Mouse (Mus musculus): ENCODE measurements at regions not wholly inside any gene's neighbourhood (a gene's known extent, or its start where the extent isn't known, plus 50 kb on each side); places are given as distances from the start of the nearest gene placed in this dataset.

DNA sequence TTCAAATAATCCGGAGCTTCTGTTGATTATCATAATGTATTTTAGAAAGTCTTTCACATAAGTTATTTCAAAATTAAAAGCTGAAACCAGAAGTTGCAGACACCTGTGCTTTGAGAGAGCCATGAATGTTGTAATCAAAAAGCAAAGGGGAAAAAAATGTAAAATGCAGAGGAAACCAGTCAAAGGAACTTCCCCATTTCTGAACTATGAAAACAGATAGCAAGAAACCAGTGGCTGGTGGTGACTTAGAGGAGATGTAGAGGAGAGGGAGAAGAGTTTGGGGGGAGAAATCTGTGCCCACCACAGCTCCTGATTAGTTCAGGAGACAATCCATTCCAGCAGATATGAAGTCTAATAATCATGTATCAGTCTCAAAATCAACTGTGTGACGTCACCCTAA lies 360.3 kb upstream of the Gcfc2 start:
- intact Hi-C loops (cut with DNase I) = no loop called here
- no peak for DNase-seq (ENCODE audit: low spot score in 2 of 2)

DNA sequence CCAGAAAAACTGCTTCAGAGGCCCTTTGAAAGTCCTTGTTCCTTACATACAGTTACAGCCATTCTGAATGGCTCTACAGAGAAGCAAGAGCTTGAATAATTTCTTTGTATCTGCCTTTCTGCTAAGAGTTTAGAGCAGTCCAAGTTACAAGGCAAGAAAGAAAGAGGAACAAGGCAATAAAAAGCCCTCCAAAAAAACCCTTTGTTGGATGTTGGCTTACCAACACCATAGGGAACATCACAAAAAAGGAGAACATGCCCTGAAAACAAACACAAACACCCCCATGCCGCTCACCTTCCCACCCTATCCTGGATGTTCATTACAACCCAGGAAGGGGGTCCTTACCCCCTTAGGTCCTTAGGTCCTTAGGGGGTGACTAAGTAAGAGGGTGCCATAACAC lies 359.2 kb upstream of the Gcfc2 start:
- intact Hi-C loops (cut with DNase I) = no loop called here
- DNase-seq (ENCODE audit: low spot score in 2 of 2) = no peak

DNA sequence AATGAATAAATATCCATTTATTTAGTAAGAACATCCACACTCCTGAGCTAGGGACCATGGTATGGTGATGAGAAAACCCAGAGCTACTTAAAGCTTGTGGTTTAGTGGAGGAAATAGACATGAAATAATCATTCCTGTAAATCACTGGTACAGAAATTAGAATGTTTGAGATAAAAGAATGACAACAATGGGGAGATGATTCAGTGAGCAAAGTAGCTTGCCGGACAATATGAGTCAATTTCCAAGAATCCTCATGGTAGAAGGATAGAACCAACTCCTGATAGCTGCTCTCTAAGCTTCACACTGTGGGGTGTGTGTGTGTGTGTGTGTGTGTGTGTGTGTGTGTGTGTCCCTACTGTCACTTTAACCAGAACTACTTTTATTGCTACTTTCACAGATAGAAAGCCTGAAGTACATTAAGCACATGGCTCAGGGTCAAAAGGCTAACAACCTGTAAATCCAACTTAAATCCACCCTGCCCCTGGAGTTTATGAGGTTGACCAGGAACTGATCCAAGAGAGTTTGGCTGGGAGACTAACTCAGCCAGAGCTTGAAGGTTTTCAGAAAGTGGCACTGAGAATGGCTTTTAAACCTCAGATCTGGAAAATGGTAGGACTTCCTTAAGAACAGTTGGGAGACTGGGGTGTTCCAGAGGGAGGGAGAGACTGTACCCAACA lies 336.9 kb upstream of the Gcfc2 start:
- intact Hi-C loops (cut with DNase I) = no loop called here

DNA sequence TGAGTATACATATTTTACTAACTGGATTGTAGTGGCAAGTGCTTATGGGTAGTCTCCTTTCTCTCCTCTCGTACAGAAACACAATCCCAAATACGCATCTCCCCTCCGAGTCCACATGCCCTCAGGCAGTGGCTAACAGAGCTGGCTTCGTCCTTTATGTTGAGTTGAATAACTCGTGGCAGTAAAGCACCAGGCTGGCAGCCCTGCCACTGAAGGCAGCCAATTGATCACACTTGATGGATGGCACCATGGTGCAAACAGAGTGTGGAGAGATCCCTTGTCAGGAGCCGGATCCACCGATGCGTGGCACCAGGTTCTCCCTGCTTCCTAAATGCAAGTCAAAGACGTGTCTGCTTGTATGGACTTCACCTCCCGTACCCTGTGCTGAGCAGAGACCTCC lies 333.7 kb upstream of the Gcfc2 start:
- no peak for DNase-seq (ENCODE audit: low spot score in 2 of 2)
- intact Hi-C loops (cut with DNase I) = no loop called here

More for the DNA sequence above, 336.9 kb upstream of the Gcfc2 start:
- DNase-seq (ENCODE audit: low spot score in 2 of 2) = no peak

DNA sequence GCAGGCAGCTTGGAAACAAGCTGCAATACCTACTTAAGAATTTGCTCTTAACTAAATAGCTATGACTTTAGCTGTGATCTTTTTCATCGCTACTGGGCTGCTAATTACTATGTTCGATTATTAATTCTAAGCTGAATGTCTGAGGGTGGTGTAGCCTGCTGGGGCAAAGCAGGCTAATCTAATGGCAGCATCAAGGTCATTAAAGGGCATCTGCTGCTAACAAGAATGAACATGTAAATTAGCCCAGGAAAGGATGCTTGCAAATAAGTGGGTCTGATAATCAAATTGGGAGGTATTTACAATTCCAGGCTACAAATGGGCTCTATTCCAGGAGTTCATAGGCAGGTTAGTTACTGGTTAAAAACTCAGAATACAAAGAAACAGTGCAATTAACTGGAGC lies 327.5 kb upstream of the Gcfc2 start:
- intact Hi-C loops (cut with DNase I) = no loop called here
- DNase-seq (ENCODE audit: low spot score in 2 of 2) = no peak

DNA sequence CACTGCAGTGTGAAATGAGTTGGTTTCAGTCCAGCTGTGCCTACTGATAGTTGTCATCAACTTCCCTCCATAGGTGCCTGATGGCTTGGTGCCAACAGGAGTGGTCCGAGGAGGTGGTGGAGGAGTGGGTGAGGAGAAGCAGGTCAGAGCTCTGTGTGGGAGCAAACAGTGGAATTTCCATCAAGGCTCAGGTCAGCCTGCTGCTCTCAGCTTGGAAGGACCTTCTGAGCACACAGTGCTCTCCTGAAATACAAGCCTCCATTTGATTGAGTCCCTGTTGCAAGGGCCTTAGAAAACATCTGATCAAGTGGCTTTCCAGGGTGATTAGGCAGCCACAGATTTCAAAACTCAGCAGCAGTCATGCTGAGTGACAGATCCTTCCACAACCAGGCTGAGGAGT lies 314.8 kb upstream of the Gcfc2 start:
- intact Hi-C loops (cut with DNase I) = no loop called here
- no peak for DNase-seq (ENCODE audit: low spot score in 2 of 2)

DNA sequence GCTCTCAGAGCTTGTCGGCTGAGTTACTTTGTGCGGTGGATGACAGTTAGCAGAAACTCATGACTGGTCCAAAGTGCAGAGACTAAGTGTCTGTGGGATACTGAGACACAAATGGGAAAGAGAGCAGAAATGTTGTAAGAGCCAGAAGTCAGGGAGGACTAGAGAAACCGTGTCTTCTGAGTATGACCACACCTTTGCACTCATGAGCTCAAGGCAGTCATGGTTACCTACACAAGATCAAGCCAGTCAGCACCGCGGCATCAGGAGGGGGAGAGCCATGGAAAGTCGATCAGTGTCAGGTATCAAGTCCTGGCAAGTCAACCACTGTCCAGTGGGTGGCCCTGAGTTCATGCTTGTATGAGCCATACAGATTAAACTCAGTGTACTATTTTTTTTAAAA lies 311.5 kb upstream of the Gcfc2 start:
- DNase-seq (ENCODE audit: low spot score in 2 of 2) = no peak
- intact Hi-C loops (cut with DNase I) = no loop called here

DNA sequence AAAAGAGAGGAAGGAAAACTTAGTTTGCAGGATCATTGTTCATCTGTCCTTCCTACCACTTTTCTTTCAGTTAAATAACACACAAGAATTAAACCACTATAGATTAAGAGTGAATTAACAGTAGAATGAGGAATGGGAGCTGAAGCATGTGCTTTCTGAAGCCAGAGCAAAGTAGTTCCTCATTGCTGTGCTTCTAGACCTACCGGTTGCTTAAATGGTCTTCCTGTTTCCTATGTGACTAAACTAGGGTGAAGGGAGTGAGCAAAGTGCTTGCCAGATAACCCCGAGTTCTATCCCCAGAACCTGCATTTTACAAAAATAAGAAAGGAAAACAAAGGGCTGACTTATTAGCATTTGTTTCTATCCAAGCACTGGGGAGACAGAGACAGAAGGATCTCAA lies 305.5 kb upstream of the Gcfc2 start:
- intact Hi-C loops (cut with DNase I) = no loop called here
- DNase-seq (ENCODE audit: low spot score in 2 of 2) = no peak

DNA sequence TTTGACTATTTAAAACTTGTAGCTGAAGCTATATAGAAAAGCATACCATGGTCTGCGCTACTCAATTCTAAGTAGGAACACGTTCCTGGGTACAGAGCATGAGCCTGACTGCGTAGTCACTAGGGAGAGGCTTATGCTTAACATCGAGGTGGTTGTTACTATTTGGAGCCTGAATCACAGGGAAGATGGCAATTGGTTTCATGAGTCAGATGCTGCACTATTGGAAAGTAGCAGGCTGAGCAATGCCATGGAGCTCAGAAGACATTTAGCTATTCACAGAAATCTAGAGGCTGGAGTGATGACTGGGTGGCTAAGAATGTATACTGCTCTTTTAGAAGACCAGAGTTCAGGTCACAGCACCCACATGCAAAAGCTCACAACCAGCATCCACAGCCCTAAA lies 302.4 kb upstream of the Gcfc2 start:
- intact Hi-C loops (cut with DNase I) = no loop called here
- DNase-seq (ENCODE audit: low spot score in 2 of 2) = peak in 1 of 2 experiments; percentile 8

DNA sequence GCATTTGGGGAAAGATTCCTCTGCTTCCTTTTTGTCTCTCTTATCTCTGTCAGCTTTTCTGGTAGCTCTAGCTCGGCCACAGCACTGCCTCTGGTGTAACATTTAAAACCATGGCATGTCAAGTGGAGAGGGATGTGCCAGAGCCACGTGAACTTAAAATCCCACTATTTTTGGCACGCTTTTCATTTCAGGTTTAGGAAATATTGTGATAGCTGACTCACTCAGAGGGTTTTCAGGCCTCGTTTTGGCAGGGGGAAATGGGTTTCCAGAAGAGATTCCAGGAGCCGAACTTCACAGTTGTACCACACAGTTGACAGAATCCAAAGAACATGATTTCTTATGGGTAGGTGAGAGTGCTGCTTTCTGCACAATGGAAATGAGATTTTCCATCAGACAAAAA lies 300.8 kb upstream of the Gcfc2 start:
- intact Hi-C loops (cut with DNase I) = no loop called here

DNA sequence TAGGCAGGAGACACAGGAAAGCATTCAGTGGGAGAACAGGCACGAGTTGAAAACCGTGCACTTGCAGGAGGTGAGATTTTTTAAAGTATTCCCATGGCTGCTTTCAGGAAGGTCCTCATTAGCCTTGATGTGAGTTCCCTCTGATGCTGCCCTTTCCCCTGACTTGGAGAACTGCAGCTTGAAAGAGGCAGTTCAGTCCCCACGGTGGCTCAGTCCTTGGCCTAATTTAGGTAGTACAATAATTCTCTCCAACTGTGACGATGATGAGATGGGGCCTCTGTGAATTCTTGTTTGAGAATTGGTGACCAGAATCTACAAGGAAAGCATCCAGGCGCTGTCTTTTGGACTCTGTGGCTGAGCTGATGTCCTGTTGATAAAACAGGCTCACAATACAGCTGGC lies 298.5 kb upstream of the Gcfc2 start:
- no peak for DNase-seq (ENCODE audit: low spot score in 2 of 2)
- intact Hi-C loops (cut with DNase I) = no loop called here

More for the DNA sequence above, 300.8 kb upstream of the Gcfc2 start:
- DNase-seq (ENCODE audit: low spot score in 2 of 2) = peak; percentile 35 to 41

DNA sequence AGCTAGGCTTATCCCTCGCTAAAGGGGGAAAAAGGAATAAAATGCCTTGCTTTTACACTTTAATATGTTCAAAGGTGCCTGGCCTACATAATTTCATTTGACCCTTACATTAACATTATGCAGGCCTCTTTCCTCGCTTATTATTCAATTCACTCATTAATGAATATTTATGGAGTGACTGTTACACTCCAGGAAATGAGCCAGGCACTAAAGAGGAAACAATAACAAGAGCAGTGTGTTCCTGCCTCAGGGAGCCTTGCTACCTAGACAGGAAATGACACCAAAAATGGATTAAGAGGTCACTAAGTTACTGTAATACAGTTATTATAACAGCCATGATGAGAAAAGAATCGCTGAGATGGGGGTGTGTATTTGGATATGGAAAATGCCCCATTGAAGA lies 289.9 kb upstream of the Gcfc2 start:
- no peak for DNase-seq (ENCODE audit: low spot score in 2 of 2)
- intact Hi-C loops (cut with DNase I) = no loop called here

DNA sequence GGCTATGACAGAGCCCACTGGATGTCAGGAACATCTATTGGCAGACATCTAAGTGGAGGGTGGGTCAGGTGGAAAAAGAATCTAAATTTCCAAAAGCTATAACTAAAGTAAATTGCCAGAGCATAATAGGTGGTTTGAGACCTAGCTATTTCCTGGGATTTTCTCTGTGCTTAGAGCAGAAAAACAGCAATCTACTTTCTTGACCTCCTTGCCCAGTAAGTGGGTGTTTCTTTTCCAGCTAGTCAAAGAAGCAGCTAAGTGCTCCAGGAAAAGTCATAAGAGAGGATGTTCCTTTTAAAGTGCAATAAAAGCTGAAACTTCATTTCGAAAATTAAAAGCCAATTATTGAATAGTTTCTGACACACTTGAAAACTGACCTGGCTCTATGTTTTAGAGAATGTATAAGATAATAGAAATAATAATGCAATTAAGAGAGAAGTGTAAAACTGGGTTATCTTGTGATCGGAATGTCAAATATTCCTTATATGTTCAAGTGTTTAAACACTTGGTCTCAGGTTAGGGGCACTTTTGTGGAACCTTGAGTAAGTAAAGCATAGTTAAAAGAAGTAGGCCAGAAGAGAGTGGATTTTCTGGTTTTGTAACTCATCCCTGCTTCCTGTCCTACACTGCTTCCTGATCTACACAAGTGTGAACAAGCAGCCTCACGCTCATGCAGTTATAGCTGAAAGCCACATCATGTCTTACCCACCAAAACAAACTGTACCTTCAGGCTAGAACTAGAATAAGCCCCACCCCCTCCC lies 275.7 kb upstream of the Gcfc2 start:
- DNase-seq (ENCODE audit: low spot score in 2 of 2) = no peak
- intact Hi-C loops (cut with DNase I) = no loop called here

DNA sequence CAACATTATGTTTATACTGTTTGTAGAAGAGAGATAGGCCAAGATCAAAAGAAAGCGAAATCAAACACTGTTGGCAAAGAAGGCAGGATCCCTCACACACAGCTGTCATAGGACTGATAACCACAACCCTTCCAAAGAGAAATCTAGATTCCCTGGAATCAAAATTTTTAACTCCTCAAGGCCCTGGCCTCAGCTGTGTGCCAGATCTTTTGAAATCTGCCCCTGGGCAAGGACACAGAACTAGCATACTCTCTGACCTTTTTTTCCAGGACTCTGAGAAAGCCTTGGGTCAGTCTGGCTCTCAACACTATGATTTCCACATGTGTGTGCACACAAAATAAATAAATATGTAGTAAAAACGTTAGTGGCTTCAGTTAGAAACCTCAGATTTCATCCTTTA lies 271.6 kb upstream of the Gcfc2 start:
- DNase-seq (ENCODE audit: low spot score in 2 of 2) = no peak
- intact Hi-C loops (cut with DNase I) = no loop called here

DNA sequence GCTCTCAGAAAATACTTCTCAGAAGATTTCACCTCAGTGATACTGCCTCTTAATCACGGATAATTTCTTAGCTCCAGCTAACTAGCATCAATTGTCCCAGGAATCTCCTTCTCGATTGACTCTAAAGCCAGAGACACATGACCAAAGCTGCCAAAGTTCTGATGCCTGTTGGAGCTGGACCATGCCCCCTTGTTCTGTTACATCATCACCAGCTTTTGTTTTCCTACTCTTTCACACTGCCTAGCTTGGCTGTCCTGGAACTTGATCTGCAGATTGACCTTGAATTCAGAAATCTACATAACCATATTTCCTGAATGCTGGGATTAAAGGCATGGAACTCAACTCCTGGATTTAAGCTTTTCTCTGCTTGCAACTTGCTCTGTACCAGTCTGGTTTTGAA lies 268.3 kb upstream of the Gcfc2 start:
- intact Hi-C loops (cut with DNase I) = no loop called here
- no peak for DNase-seq (ENCODE audit: low spot score in 2 of 2)

DNA sequence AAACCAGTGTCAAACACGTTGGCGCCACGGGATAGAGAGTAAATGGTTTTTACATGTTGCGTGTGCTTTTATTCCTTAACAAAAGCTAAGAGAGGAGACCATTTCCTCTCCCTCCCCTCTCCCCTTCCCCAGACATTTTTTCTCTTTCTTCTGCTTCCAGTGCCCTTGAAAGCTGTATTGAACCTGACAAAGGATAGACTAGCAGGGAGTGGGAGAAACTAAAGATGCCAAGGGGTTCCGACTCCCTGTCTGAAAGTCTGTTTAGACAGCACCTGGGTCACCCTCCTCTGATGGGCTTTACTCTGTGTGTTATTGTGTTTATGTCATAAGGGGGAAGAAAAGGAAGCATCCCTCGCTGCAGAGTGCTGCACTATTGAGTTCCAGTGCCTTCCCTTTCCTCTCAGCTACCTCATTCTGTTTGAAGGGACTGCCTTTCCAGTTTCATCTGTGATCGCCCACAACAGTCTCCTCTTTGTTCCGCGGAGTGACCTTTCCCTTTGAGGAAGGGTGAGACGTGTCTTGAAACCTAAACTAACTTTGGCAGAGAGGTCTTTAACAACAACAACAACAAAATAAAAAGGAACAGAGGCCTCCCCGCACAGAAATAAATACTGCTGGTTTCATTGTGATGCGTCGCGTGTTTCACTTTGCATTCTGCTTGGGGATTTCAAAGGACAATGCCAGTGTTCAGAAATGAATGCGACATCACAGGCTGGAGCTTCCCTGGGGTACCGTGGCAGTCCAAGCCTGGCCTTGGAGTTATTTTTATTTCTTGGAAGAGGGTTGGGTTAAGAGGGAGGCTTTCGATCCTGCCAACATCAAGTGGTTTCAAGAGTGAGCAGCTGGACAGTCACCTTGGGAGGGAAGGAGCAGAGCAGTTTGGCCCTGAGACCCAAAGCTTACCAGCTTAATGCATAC lies 262.7 kb upstream of the Gcfc2 start:
- intact Hi-C loops (cut with DNase I) = no loop called here
- peak; percentile 9 to 18 for DNase-seq (ENCODE audit: low spot score in 2 of 2)

DNA sequence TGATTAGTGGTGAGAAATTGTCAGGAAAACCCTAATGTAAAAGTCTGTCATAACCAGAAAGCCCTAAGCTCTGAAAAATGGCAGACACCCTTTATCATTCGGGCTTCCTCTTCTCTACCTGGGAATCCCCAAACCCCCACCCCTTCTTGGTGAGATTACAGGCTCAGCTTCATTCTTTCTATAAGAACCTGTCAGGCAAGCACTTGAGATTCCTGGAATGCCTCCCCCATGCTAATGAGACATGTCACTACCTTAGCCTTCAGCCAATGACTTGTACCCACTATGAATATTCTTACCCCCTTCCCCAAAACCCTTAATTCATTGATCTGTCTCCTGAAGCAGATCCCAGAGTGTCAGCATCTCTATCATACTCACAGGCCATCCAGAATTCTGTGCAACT lies 254.5 kb upstream of the Gcfc2 start:
- DNase-seq (ENCODE audit: low spot score in 2 of 2) = no peak
- intact Hi-C loops (cut with DNase I) = no loop called here

DNA sequence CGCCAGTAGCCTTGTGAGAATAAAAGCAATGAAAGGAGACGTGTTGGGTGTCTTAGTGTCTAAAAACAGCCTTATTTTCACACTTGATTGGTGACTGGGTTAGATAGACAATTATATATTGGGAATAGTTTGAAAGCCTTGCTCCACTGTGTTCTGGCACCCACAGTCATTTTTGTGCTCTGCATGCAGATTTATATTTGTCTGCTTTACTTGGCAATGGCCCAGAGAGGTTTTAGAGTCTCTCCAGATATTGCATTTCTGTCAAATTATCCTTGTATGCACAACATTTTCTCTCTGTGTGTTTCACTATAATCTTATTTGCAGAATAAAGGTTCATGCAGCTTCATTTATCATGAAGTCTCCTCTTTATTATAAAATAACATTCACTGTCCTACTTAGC lies 250.2 kb upstream of the Gcfc2 start:
- intact Hi-C loops (cut with DNase I) = no loop called here
- no peak for DNase-seq (ENCODE audit: low spot score in 2 of 2)

DNA sequence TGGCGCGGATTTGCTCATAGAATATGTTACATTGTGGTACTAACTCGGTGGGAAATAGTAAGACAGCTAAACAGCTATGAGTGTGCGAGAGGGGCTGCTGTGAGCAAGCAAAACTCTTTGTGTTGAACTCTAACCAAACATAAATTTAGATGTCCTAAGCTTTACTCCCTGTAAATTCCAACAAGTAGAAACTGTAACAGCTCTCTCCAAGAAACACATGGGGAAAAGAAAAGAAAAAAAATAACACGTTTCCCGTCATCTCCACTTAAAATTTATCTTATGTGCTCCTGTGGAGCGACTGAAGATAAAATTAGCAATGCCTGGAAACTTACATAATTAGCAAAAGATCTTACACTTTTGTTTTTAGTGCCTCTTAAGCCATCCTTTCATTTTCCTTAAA lies 226.2 kb upstream of the Gcfc2 start:
- intact Hi-C loops (cut with DNase I) = no loop called here
- no peak for DNase-seq (ENCODE audit: low spot score in 2 of 2)

DNA sequence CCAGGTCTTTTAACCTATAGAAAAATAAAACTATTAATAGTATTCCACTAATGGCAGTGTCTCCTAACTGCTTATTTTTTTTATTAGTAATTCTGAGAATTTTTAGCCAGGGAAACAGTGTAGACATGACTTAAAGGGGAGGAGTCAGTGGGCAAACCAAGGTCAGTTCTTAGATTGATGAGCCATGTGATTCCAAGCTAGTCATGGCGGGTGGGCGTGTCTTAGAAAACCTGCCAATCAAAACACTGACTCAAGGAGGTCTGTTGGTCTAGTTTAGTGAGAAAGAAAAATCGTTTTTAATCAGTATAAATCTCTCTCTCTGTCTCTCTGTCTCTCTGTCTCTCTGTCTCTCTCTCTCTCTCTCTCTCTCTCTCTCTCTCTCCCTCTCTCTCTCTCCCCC lies 225.3 kb upstream of the Gcfc2 start:
- no peak for DNase-seq (ENCODE audit: low spot score in 2 of 2)
- intact Hi-C loops (cut with DNase I) = no loop called here

DNA sequence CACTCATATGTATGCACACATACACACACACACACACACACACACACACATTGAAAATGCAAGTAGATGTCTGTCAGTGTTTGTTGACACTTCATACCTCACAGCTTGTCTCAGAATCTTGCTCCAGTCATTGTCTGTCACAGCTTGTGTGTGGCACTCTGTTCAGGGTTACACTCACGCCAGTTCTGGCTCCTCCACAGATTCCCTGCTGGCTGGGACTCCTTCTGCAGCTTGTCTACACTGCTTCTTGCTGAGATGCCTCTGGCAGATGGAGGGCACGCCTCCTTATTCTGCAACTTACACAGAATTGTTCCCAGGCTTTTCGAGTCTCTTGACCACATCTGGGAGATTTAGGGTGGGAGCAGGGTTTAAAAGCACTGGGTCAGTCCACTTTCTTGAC lies 208.6 kb upstream of the Gcfc2 start:
- intact Hi-C loops (cut with DNase I) = no loop called here
- no peak for DNase-seq (ENCODE audit: low spot score in 2 of 2)

Measured in left cerebral cortex, postnatal 36 days (tissue).